Mouse (Mus musculus): ENCODE measurements around the gene Uggt2.
"Not testable (repeated sequence)": the region's sequence is repeated elsewhere in the genome, so short reads cannot be mapped to it uniquely, and the experiment has no call there.

Gene Uggt2

GRCm38 (mm10) chr14:118981711-118982428 lies 117.4 kb downstream of the Uggt2 start:
- in situ Hi-C loops (cut with MboI): not testable (repeated sequence)

GRCm38 (mm10) chr14:118980890-118981289 lies 118.3 kb downstream of the Uggt2 start:
- in situ Hi-C loops (cut with MboI): no loop called here

- in situ Hi-C loops (cut with MboI): no loop called here
Measured at GRCm38 (mm10) chr14:118980358-118980757, 118.9 kb downstream of the Uggt2 start.

- in situ Hi-C loops (cut with MboI): no loop called here
Measured at GRCm38 (mm10) chr14:118979571-118980325, 119.5 kb downstream of the Uggt2 start.

GRCm38 (mm10) chr14:118977136-118977816 lies 122.0 kb downstream of the Uggt2 start:
- in situ Hi-C loops (cut with MboI): no loop called here

- in situ Hi-C loops (cut with MboI): no loop called here
Measured at GRCm38 (mm10) chr14:118972268-118972667, 127.0 kb downstream of the Uggt2 start.

GRCm38 (mm10) chr14:118967646-118968045 lies 131.6 kb downstream of the Uggt2 start:
- in situ Hi-C loops (cut with MboI): no loop called here

- in situ Hi-C loops (cut with MboI): no loop called here
Measured at GRCm38 (mm10) chr14:118965356-118966000, 133.8 kb downstream of the Uggt2 start.

GRCm38 (mm10) chr14:118958010-118958409 lies 141.2 kb downstream of the Uggt2 start:
- in situ Hi-C loops (cut with MboI): no loop called here

GRCm38 (mm10) chr14:118951912-118952583 lies 147.2 kb downstream of the Uggt2 start:
- in situ Hi-C loops (cut with MboI): no loop called here

GRCm38 (mm10) chr14:118948841-118949240 lies 150.4 kb downstream of the Uggt2 start:
- in situ Hi-C loops (cut with MboI): no loop called here

GRCm38 (mm10) chr14:118944702-118945101 lies 154.5 kb downstream of the Uggt2 start:
- in situ Hi-C loops (cut with MboI): no loop called here

GRCm38 (mm10) chr14:118942076-118942475 lies 157.2 kb downstream of the Uggt2 start:
- in situ Hi-C loops (cut with MboI): no loop called here

GRCm38 (mm10) chr14:118940796-118941495 lies 158.3 kb downstream of the Uggt2 start:
- in situ Hi-C loops (cut with MboI): no loop called here

- in situ Hi-C loops (cut with MboI): loop anchor here (10.0 kb wide), 1 partner anchor 804 kb away; the partner anchor contains the start of genes Gpr180 and Tgds
Measured at GRCm38 (mm10) chr14:118938551-118938950, 160.7 kb downstream of the Uggt2 start.

GRCm38 (mm10) chr14:118937533-118938492 lies 161.4 kb downstream of the Uggt2 start, which contains the start of gene Dnajc3:
TSS of gene Dnajc3 (plus strand) at chr14:118937976.
- in situ Hi-C loops (cut with MboI): loop anchor here (10.0 kb wide), 1 partner anchor 803 kb away; the partner anchor contains the start of genes Gpr180 and Tgds

GRCm38 (mm10) chr14:118936952-118937351 lies 162.3 kb downstream of the Uggt2 start:
- in situ Hi-C loops (cut with MboI): loop anchor here (10.0 kb wide), 1 partner anchor 802 kb away; the partner anchor contains the start of genes Gpr180 and Tgds

- in situ Hi-C loops (cut with MboI): loop anchor here (10.0 kb wide), 1 partner anchor 801 kb away; the partner anchor contains the start of genes Gpr180 and Tgds
Measured at GRCm38 (mm10) chr14:118936236-118936635, 163.0 kb downstream of the Uggt2 start.
